Mouse (Mus musculus): ENCODE measurements around the gene Cttnbp2.
A peak's percentile ranks its signal among the peaks of the same experiment; 100 is the strongest.

The Cttnbp2 gene

GRCm38 (mm10) chr6:18466227-18466626 is 48.4 kb downstream of the Cttnbp2 start:
- DNase-seq, result no peak

- DNase-seq, result no peak
These were observed 49.0 kb downstream of the Cttnbp2 start for GRCm38 (mm10) chr6:18465626-18466025.

GRCm38 (mm10) chr6:18459657-18460056 is 55.0 kb downstream of the Cttnbp2 start:
- DNase-seq, result no peak

GRCm38 (mm10) chr6:18450551-18451193 is 64.0 kb downstream of the Cttnbp2 start:
- no peak for DNase-seq

GRCm38 (mm10) chr6:18448078-18448477 is 66.6 kb downstream of the Cttnbp2 start:
- no peak for DNase-seq

GRCm38 (mm10) chr6:18446917-18447316 is 67.7 kb downstream of the Cttnbp2 start:
- no peak for DNase-seq

- no peak for DNase-seq
These were observed 68.3 kb downstream of the Cttnbp2 start for GRCm38 (mm10) chr6:18446359-18446758.

- peak in 1 of 2 experiments; percentile 11 for DNase-seq
These were observed 68.9 kb downstream of the Cttnbp2 start for GRCm38 (mm10) chr6:18445747-18446146.

- no peak for DNase-seq
These were observed 72.3 kb downstream of the Cttnbp2 start for GRCm38 (mm10) chr6:18442303-18442702.

GRCm38 (mm10) chr6:18440918-18441532 is 73.6 kb downstream of the Cttnbp2 start:
- no peak for DNase-seq

GRCm38 (mm10) chr6:18436127-18436812 is 78.4 kb downstream of the Cttnbp2 start:
- no peak for DNase-seq

- no peak for DNase-seq
These were observed 79.7 kb downstream of the Cttnbp2 start for GRCm38 (mm10) chr6:18434828-18435531.

GRCm38 (mm10) chr6:18434355-18434754 is 80.3 kb downstream of the Cttnbp2 start:
- DNase-seq, result no peak

GRCm38 (mm10) chr6:18432362-18432761 is 82.3 kb downstream of the Cttnbp2 start:
- no peak for DNase-seq

- DNase-seq, result peak; percentile 16 to 50
These were observed 82.8 kb downstream of the Cttnbp2 start for GRCm38 (mm10) chr6:18431891-18432290.

GRCm38 (mm10) chr6:18430062-18430461 is 84.6 kb downstream of the Cttnbp2 start:
- DNase-seq, result no peak

- no peak for DNase-seq
These were observed 89.8 kb downstream of the Cttnbp2 start for GRCm38 (mm10) chr6:18424822-18425221.

GRCm38 (mm10) chr6:18424367-18424766 is 90.3 kb downstream of the Cttnbp2 start:
- no peak for DNase-seq

- DNase-seq, result no peak
These were observed 91.5 kb downstream of the Cttnbp2 start for GRCm38 (mm10) chr6:18423112-18423511.

- no peak for DNase-seq
These were observed 93.1 kb downstream of the Cttnbp2 start for GRCm38 (mm10) chr6:18421561-18421960.

GRCm38 (mm10) chr6:18420660-18421059 is 94.0 kb downstream of the Cttnbp2 start:
- DNase-seq, result peak; percentile 74 to 76

- peak in 1 of 2 experiments; percentile 44 for DNase-seq
These were observed 96.7 kb downstream of the Cttnbp2 start for GRCm38 (mm10) chr6:18417866-18418454.

- DNase-seq, result no peak
These were observed 98.7 kb downstream of the Cttnbp2 start for GRCm38 (mm10) chr6:18415961-18416360.

Data from kidney, adult 8-10 months (tissue).